Mouse (Mus musculus): ENCODE results near the gene Ap5z1. TPM values are rescaled to one million over a fixed set of nuclear protein-coding genes. Genes with fewer than 3 reads are reported as not detected.

Ap5z1 gene
- total RNA-seq, 2 experiments from 2014 or later, result 24.4 to 31.3 TPM

GRCm38 (mm10) chr5:142441332-142442044, 22.3 kb upstream of the Ap5z1 start:
- peak overlapping the region; percentile 43; the same call in 1 of the 2 replicates for H3K4me3 ChIP-seq
- H3K27ac ChIP-seq, result peak overlapping the region; percentile 82
- no peak for TF ChIP-seq CTCF (conservative IDR thresholded peaks at IDR 0.05)
- no peak for DNase-seq (ENCODE audit: low spot score in 2 of 2)

- no peak overlapping the region for H3K4me3 ChIP-seq
- H3K27ac ChIP-seq, result no peak overlapping the region; the same call in 1 of the 2 replicates
- no peak for TF ChIP-seq CTCF (conservative IDR thresholded peaks at IDR 0.05)
- DNase-seq (ENCODE audit: low spot score in 2 of 2), result no peak
Measured at GRCm38 (mm10) chr5:142442045-142442440, 21.7 kb upstream of the Ap5z1 start.

GRCm38 (mm10) chr5:142443514-142443913, 20.2 kb upstream of the Ap5z1 start:
- DNase-seq (ENCODE audit: low spot score in 2 of 2), result no peak
- no peak overlapping the region for H3K4me3 ChIP-seq
- TF ChIP-seq CTCF (conservative IDR thresholded peaks at IDR 0.05), result no peak

GRCm38 (mm10) chr5:142443994-142444393, 19.8 kb upstream of the Ap5z1 start:
- TF ChIP-seq CTCF (conservative IDR thresholded peaks at IDR 0.05), result no peak
- no peak for DNase-seq (ENCODE audit: low spot score in 2 of 2)
- H3K4me3 ChIP-seq, result no peak overlapping the region
- H3K27ac ChIP-seq, result no peak overlapping the region

More at GRCm38 (mm10) chr5:142443514-142443913, 20.2 kb upstream of the Ap5z1 start:
- H3K27ac ChIP-seq, result no peak overlapping the region

GRCm38 (mm10) chr5:142444791-142445531, 18.8 kb upstream of the Ap5z1 start:
- no peak for DNase-seq (ENCODE audit: low spot score in 2 of 2)
- H3K4me3 ChIP-seq, result no peak overlapping the region
- TF ChIP-seq CTCF (conservative IDR thresholded peaks at IDR 0.05), result no peak
- peak overlapping the region; percentile 15; the same call in 1 of the 2 replicates for H3K27ac ChIP-seq

- TF ChIP-seq CTCF (conservative IDR thresholded peaks at IDR 0.05), result no peak; the same call in 1 of the 2 replicates
- peak overlapping the region; percentile 15; the same call in 1 of the 2 replicates for H3K27ac ChIP-seq
- DNase-seq (ENCODE audit: low spot score in 2 of 2), result no peak
- H3K4me3 ChIP-seq, result no peak overlapping the region
Measured at GRCm38 (mm10) chr5:142445709-142446108, 18.0 kb upstream of the Ap5z1 start.

GRCm38 (mm10) chr5:142448076-142448475, 15.7 kb upstream of the Ap5z1 start:
- TF ChIP-seq CTCF (conservative IDR thresholded peaks at IDR 0.05), result peak; percentile 91
- Histone ChIP-seq H3K4me3 (no peak overlapping the region; the same call in 1 of the 2 replicates), H3K27ac (peak overlapping the region; percentile 68)
- peak; percentile 90 to 95 for DNase-seq (ENCODE audit: low spot score in 2 of 2)

GRCm38 (mm10) chr5:142448623-142449022, 15.1 kb upstream of the Ap5z1 start:
- Histone ChIP-seq H3K27ac (0 out of 2 replicates have a peak overlapping the region, but pooled peaks have one; percentile 29), H3K4me3 (no peak overlapping the region)
- TF ChIP-seq CTCF (conservative IDR thresholded peaks at IDR 0.05), result no peak
- DNase-seq (ENCODE audit: low spot score in 2 of 2), result no peak

- TF ChIP-seq CTCF (conservative IDR thresholded peaks at IDR 0.05), result no peak
- DNase-seq (ENCODE audit: low spot score in 2 of 2), result no peak
- Histone ChIP-seq H3K27ac (no peak overlapping the region), H3K4me3 (no peak overlapping the region)
Measured at GRCm38 (mm10) chr5:142450846-142451245, 12.9 kb upstream of the Ap5z1 start.

- TF ChIP-seq CTCF (conservative IDR thresholded peaks at IDR 0.05), result no peak
- no peak for DNase-seq (ENCODE audit: low spot score in 2 of 2)
- H3K27ac ChIP-seq, result no peak overlapping the region
Measured at GRCm38 (mm10) chr5:142451759-142452158, 12.0 kb upstream of the Ap5z1 start.

GRCm38 (mm10) chr5:142453742-142454141, 10.0 kb upstream of the Ap5z1 start:
- Histone ChIP-seq H3K4me3 (no peak overlapping the region), H3K27ac (no peak overlapping the region)
- TF ChIP-seq CTCF (conservative IDR thresholded peaks at IDR 0.05), result no peak
- DNase-seq (ENCODE audit: low spot score in 2 of 2), result no peak

More at GRCm38 (mm10) chr5:142451759-142452158, 12.0 kb upstream of the Ap5z1 start:
- no peak overlapping the region for H3K4me3 ChIP-seq

GRCm38 (mm10) chr5:142456318-142456717, 7.4 kb upstream of the Ap5z1 start:
- Histone ChIP-seq H3K27ac (peak overlapping the region; percentile 84), H3K4me3 (no peak overlapping the region)
- TF ChIP-seq CTCF (conservative IDR thresholded peaks at IDR 0.05), result no peak
- no peak for DNase-seq (ENCODE audit: low spot score in 2 of 2)

GRCm38 (mm10) chr5:142457345-142457744, 6.4 kb upstream of the Ap5z1 start:
- Histone ChIP-seq H3K27ac (peak overlapping the region; percentile 84), H3K4me3 (no peak overlapping the region)
- DNase-seq (ENCODE audit: low spot score in 2 of 2), result no peak
- no peak for TF ChIP-seq CTCF (conservative IDR thresholded peaks at IDR 0.05)
